Mouse (Mus musculus) MN1 (cell line): ENCODE measurements around the gene Ttc25.
"Not testable (repeated sequence)": the region's sequence is repeated elsewhere in the genome, so short reads cannot be mapped to it uniquely, and the experiment has no call there.

Experiments
- DNase-seq: peaks from one replicate; pipeline ENCODE4 v3.0.0-alpha.2; 2016; ENCODE audit warnings: low spot score

Gene Ttc25

GRCm38 (mm10) chr11:100604321-100605005 is 59.1 kb downstream of the Ttc25 start:
- DNase-seq = no peak

DNA sequence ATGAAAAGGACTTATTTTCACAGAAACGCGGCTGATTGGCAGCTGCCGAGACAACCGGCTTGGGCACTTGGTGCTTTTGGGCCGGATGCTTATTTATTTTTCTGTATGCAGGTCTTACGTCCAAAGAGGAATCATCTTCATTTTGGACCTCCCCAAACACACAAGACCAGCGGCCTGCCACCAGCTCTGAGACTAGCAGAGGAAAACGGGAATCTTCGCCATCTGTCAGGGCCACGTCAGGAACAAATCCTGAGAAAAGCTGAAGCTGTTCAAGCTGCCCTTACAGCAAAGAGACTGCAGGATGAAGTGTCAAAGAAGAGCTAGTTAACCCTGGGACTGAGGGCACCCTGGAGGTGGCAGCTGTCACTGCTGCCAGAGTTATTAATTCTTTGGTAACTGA is 60.0 kb downstream of the Ttc25 start:
- DNase-seq = no peak

- DNase-seq = no peak
Measured at GRCm38 (mm10) chr11:100607121-100607520, 61.7 kb downstream of the Ttc25 start.

- DNase-seq = no peak
Measured at GRCm38 (mm10) chr11:100608796-100609195, 63.4 kb downstream of the Ttc25 start.

- no peak for DNase-seq
Measured at GRCm38 (mm10) chr11:100609355-100609996, 64.1 kb downstream of the Ttc25 start.

DNA sequence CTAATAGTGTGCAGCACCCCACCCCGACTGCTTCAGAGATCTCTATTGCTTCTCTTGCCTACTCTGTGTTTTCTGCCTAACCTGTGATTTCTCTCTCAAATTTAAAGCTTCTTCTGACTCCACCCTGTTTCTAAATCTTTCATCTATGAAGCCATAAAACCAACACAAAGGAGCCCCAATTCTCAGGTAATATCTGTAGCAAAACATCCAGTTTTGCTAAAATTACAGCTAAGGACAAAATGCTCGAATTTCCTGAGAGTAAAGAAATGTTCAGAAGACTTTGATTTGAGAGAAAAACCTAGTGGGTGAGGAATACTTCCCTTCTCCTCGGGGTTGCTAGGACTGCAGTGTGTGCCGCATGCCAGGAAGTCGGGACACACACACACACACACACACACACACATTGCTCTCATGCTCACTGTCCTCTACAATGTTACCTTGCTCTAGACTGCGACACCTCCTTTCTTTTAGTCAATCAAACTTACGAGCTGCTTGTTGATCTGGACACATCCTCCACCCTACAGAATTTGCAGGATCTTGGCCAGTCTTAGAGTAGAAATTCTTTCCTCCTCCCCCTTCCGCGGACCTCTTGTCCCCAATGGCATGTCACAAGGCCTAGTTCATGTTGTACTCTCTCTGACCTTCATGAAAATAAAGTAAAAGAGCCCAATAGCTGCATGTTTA is 64.7 kb downstream of the Ttc25 start:
- no peak for DNase-seq

DNA sequence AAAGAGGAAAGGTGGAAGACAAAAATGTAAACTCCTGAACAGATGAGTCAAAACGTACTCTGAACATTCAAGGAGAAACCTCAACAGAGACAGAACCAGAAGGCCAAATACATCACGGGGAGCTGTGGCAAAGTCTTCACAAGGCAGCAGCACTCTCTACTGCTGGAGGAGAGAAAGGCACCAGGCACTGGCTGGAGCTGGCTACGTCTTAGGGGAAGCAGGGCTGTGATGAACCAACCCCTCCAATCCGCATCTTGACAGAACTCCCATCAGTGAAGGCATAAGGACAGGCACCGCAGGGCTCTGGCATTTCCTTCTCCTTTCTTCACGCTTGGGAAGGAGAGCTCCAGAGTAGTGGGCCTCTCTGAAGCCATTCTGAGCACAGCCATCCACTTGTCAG is 66.2 kb downstream of the Ttc25 start:
- no peak for DNase-seq

DNA sequence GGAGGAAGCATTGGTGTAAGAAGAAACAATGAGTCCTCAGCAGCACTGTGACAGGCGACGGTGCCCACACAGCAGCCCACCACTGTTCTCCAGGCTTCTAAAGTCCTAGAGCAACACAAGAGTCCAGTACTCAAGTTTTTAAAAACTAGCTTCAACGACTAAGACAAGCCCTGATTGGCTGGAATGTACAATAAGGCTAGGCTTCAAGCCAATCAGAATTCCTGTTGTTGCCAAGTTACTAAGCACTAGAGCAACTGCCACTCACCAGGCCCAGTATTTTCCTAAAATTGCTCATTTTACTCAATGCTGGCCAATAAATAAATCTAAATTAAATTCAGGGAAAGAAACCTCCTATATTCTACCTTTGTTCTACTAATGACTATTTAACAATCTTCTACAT is 67.8 kb downstream of the Ttc25 start:
- no peak for DNase-seq

DNA sequence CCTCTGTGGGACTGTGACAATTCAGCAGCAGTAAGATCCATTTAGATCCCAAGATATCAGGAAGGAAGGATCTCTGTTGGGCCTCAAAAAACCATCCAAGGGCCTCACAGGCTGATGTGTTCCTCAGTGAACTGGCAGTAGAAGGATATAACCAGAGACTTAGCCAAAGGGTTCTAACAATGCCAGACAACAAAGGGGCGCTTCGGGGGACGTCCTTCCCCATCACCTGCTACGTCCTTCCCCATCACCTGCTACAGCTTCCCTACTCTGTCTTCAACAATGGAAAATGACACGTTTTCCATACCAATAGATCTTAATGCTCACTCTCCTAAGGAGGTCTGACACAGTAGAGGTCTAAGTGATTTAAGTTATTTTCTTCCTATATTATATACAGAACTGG is 70.9 kb downstream of the Ttc25 start:
- DNase-seq = no peak

DNA sequence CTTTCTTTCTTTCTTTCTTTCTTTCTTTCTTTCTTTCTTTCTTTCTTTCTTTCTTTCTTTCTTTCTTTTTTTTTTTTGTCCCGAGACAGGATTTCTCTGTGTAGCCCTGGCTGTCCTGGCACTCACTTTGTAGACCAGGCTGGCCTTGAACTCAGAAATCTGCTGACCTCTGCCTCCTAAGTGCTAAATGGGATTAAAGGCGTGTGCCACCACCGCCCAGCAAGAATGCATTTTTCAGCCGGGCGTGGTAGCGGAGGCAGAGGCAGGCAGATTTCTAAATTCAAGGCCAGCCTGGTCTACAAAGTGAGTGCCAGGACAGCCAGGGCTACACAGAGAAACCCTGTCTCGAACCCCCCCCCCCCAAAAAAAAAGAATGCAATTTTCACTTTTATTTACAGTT is 71.4 kb downstream of the Ttc25 start:
- not testable (repeated sequence) for DNase-seq

DNA sequence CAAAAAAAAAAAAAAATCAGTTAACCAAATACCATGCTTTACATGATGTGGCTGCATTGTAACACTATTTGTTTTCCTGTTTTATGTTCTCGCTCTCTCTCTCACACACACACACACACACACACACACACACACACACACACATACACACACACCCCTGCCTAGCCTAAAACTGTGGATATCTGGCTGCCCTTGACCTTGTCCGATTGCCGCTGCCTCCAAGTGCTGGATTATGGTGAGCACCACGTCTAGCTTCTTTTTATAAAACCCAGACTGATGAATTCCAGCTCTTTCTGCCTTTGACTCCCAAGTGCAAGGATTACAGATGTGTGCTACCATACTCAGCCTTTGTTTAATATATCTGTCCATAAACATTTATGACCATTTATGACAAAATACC is 72.1 kb downstream of the Ttc25 start:
- no peak for DNase-seq

DNA sequence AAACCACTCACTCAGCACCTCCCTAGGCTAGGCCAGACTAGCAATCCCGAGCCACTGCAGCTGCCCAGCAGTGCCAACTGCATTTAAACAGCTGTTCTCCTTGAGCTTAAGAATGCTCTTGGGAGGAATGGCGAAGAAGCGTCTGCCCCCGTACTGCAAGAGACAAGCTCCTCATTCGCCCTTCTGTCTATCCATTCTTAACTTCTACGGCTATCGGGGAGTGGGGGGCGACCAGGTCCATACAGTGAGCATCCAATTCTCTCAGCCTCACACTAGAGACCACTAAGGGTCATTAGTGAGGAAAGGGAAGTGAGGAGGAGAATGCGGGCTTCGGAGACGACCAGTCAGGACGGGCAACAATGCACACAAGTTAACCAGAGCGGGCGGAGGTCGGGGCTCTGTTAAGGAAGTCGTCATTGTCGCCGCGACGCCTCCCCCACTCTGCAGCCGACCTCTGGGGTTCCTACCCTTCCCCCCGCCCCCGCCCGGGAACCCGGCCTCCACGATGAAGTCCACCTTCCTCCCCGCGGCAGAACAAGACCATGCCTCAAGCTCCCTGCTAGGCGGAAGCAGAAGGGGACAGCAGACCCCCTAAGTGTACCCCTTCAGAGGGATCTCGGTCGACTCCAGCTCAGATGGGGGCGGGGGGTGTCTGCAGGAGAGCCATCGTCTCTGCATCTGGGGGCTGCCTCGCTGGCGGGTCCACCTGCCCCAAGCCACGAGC is 73.5 kb downstream of the Ttc25 start, which contains the start of gene Nkiras2:
Gene Nkiras2, plus strand, starts transcription at position 484 of the 724 bp plus-strand sequence.
- peak; percentile 73 for DNase-seq

DNA sequence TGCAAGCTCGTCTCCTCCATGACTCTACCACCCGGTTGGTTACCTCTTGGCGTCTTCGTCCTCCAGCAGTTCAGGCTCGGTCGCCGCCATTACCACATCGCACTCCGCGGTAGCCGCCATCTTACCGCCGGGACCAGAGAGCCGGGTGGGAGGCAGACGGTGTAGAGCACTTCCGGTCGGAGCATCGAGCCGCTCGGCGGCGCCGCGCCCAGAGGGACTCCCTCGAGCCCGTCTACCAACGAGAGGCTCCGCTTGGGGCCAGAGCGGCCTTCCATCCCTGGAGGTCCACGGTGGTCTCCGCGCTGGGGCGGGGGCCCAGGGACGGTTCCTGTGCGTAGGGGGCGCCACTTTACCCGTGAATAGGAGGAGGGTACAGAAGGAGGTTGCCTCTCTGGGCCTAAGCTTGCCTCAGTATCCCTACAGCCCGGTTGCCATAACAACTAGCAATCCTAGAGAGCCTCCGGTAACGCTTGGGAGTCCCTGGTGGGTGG is 74.1 kb downstream of the Ttc25 start:
- peak; percentile 94 for DNase-seq

- no peak for DNase-seq
Measured at GRCm38 (mm10) chr11:100619982-100620381, 74.6 kb downstream of the Ttc25 start, which contains the start of gene Dnajc7. Gene Dnajc7 (minus strand): TSS chr11:100620168.
